Mouse (Mus musculus): ENCODE results near the gene Plekha6.

The Plekha6 gene

GRCm38 (mm10) chr1:133138401-133138800 lies 25.6 kb upstream of the Plekha6 start:
- ATAC-seq (ENCODE audit: insufficient number of reproducible peaks, low FRiP score, low TSS enrichment) = no peak

GRCm38 (mm10) chr1:133146014-133147009 lies 17.7 kb upstream of the Plekha6 start:
- 0 out of 2 replicates have a peak, but pooled peaks have one; percentile 64 for ATAC-seq (ENCODE audit: insufficient number of reproducible peaks, low FRiP score, low TSS enrichment)

GRCm38 (mm10) chr1:133147324-133147723 lies 16.7 kb upstream of the Plekha6 start:
- no peak for ATAC-seq (ENCODE audit: insufficient number of reproducible peaks, low FRiP score, low TSS enrichment)

GRCm38 (mm10) chr1:133148122-133148521 lies 15.9 kb upstream of the Plekha6 start:
- no peak for ATAC-seq (ENCODE audit: insufficient number of reproducible peaks, low FRiP score, low TSS enrichment)

GRCm38 (mm10) chr1:133150556-133150955 lies 13.5 kb upstream of the Plekha6 start:
- ATAC-seq (ENCODE audit: insufficient number of reproducible peaks, low FRiP score, low TSS enrichment) = no peak

- ATAC-seq (ENCODE audit: insufficient number of reproducible peaks, low FRiP score, low TSS enrichment) = no peak
These were observed 11.8 kb upstream of the Plekha6 start for GRCm38 (mm10) chr1:133152213-133152612.

- ATAC-seq (ENCODE audit: insufficient number of reproducible peaks, low FRiP score, low TSS enrichment) = no peak
These were observed 8.7 kb upstream of the Plekha6 start for GRCm38 (mm10) chr1:133155270-133155669.

GRCm38 (mm10) chr1:133159128-133159564 lies 4.9 kb upstream of the Plekha6 start:
- no peak for ATAC-seq (ENCODE audit: insufficient number of reproducible peaks, low FRiP score, low TSS enrichment)

GRCm38 (mm10) chr1:133161559-133161958 lies 2.5 kb upstream of the Plekha6 start:
- no peak for ATAC-seq (ENCODE audit: insufficient number of reproducible peaks, low FRiP score, low TSS enrichment)

- ATAC-seq (ENCODE audit: insufficient number of reproducible peaks, low FRiP score, low TSS enrichment) = no peak
These were observed 2.0 kb upstream of the Plekha6 start for GRCm38 (mm10) chr1:133162046-133162445.

GRCm38 (mm10) chr1:133162981-133163380 lies 1.0 kb upstream of the Plekha6 start:
- ATAC-seq (ENCODE audit: insufficient number of reproducible peaks, low FRiP score, low TSS enrichment) = no peak

- no peak for ATAC-seq (ENCODE audit: insufficient number of reproducible peaks, low FRiP score, low TSS enrichment)
These were observed 591 bp downstream of the Plekha6 start for GRCm38 (mm10) chr1:133164591-133165011.

- ATAC-seq (ENCODE audit: insufficient number of reproducible peaks, low FRiP score, low TSS enrichment) = no peak
These were observed 1.1 kb downstream of the Plekha6 start for GRCm38 (mm10) chr1:133165111-133165510.

GRCm38 (mm10) chr1:133168318-133169060 lies 4.5 kb downstream of the Plekha6 start:
- no peak for ATAC-seq (ENCODE audit: insufficient number of reproducible peaks, low FRiP score, low TSS enrichment)

GRCm38 (mm10) chr1:133170196-133170595 lies 6.2 kb downstream of the Plekha6 start:
- no peak for ATAC-seq (ENCODE audit: insufficient number of reproducible peaks, low FRiP score, low TSS enrichment)

- 0 out of 2 replicates have a peak, but pooled peaks have one; percentile 13 for ATAC-seq (ENCODE audit: insufficient number of reproducible peaks, low FRiP score, low TSS enrichment)
These were observed 7.3 kb downstream of the Plekha6 start for GRCm38 (mm10) chr1:133171357-133171756.

- no peak for ATAC-seq (ENCODE audit: insufficient number of reproducible peaks, low FRiP score, low TSS enrichment)
These were observed 11.1 kb downstream of the Plekha6 start for GRCm38 (mm10) chr1:133175150-133175549.

- no peak for ATAC-seq (ENCODE audit: insufficient number of reproducible peaks, low FRiP score, low TSS enrichment)
These were observed 13.6 kb downstream of the Plekha6 start for GRCm38 (mm10) chr1:133177480-133178172.

- peak; percentile 29 for ATAC-seq (ENCODE audit: insufficient number of reproducible peaks, low FRiP score, low TSS enrichment)
These were observed 14.9 kb downstream of the Plekha6 start for GRCm38 (mm10) chr1:133178732-133179440.

Measured in cerebellum, adult (tissue).